Mouse (Mus musculus) neural tube, embryonic 14.5 days (tissue): ENCODE data around the gene Vamp1. TPM values are rescaled to one million over a fixed set of nuclear protein-coding genes. Genes with fewer than 3 reads are reported as not detected.
A peak's percentile ranks its signal among the peaks of the same experiment; 100 is the strongest.

Source experiments
- ATAC-seq: fragments of 200-750 bp; cut with Nextera tagmentation; 2 replicates; pipeline ENCODE4 v1.8.0; 2017; ENCODE audit warnings: low read depth, mild to moderate bottlenecking, moderate TSS enrichment, moderate library complexity
- H3K27ac ChIP-seq: fragments of 300-500 bp; sonication (generic); 2 replicates; pipeline ENCODE4 v1.5.1; 2014; ENCODE audit warnings: low read depth, mild to moderate bottlenecking, control low read depth, low read length, moderate library complexity, mixed read lengths
- H3K27me3 ChIP-seq: fragments of 300-500 bp; sonication (generic); 2 replicates; pipeline ENCODE4 v1.6.1; 2014; ENCODE audit warnings: low read length; ENCODE audit not compliant: control insufficient read depth, insufficient read depth
- H3K36me3 ChIP-seq: fragments of 300-500 bp; sonication (generic); 2 replicates; pipeline ENCODE4 v1.6.1; 2014; ENCODE audit warnings: low read length, mixed read lengths; ENCODE audit not compliant: control insufficient read depth, insufficient read depth
- H3K4me1 ChIP-seq: fragments of 300-500 bp; sonication (generic); 2 replicates; pipeline ENCODE4 v1.6.1; 2014; ENCODE audit warnings: low read length; ENCODE audit not compliant: control insufficient read depth, insufficient read depth
- H3K4me2 ChIP-seq: fragments of 300-500 bp; sonication (generic); 2 replicates; pipeline ENCODE4 v1.6.1; 2014; ENCODE audit warnings: mild to moderate bottlenecking, low read depth, low read length, control low read depth
- H3K4me3 ChIP-seq: fragments of 300-500 bp; sonication (generic); 2 replicates; pipeline ENCODE4 v1.5.1; 2014; ENCODE audit warnings: low read depth, low read length, control low read depth, mixed read lengths
- H3K9ac ChIP-seq: fragments of 300-500 bp; sonication (generic); replicated peaks from 2 replicates; pipeline ENCODE4 v1.6.1; 2014; ENCODE audit warnings: low read depth, mild to moderate bottlenecking, control low read depth, low read length, mixed read lengths
- H3K9me3 ChIP-seq: fragments of 300-500 bp; sonication (generic); 2 replicates; pipeline ENCODE4 v1.6.1; 2016; ENCODE audit warnings: low read length; ENCODE audit not compliant: control insufficient read depth
- WGBS: fragments of 180-500 bp; shearing (Covaris S2); extraction: QIAGEN DNeasy Blood & Tissue Kit; methylation state at CpG from one replicate; pipeline ENCODE4 v1.1.7; 2014; 5-methylcytosine and 5-hydroxymethylcytosine counted together
- polyA plus RNA-seq: library from polyadenylated mRNA; unstranded; fragments of >200 nt; fragmentation: Nextera tagmentation; extraction: Ambion mirVana; gene quantifications from 2 replicates; pipeline ENCODE4 v1.2.1, GENCODE M21; 2014

The Vamp1 gene
- polyA plus RNA-seq, result 14.1 and 21.2 TPM in 2 replicates

DNA sequence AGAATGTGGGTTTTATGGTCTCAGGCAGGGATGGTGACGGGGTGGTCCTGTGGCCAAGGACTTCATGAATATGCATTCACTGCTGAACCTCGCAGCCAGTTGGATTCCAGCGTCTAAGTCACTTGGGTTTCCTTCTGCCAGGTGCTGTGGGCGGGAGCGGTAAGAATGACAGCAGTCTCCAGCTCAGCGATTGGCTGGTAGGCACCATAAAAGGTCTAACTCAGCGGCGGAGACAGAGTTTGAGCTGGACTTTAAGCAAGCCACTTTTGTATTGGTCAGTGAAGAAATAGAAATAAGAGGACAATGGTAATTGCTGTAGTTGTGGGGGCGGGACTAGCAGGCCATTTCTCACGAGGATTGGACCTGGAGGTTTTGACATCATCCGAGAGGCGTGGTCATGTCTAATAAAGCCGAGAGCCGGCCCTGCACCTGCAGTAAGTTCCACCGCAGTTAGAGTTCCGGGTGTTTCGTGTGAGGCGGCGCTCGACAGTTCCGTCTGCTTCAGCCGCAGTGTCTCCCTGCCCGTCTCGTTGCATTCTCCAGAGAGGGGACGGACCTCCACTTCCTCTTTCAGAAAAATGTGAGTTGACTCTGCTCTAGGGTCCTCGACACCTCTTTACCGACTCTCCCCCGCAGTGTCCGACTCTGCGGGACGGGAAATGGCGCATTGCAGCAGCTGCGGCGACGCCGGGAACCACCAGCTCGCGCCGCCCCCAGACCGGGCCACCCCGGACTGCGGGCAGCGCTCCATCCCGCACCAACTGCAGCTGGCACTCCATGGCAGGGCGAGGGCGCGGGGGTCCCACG, at the start of gene Vamp1:
Gene Vamp1 (plus strand): TSS at position 404 of the 807 bp plus-strand sequence.
- Histone ChIP-seq H3K4me2 (peak within 1 kb of the TSS; percentile 89), H3K27ac (peak within 1 kb of the TSS; percentile 71), H3K36me3 (no peaks in the 10 kb centered on the region), H3K4me1 (peaks cover 9% of the 10 kb centered on the region), H3K9ac (peak within 1 kb of the TSS; percentile 83), H3K27me3 (no peaks in the 10 kb centered on the region), H3K9me3 (no peaks in the 10 kb centered on the region), H3K4me3 (peak within 1 kb of the TSS; percentile 71)
- WGBS, result under 1% methylated on average over 48 of the region's 48 CpGs
- ATAC-seq, result peak; percentile 96

DNA sequence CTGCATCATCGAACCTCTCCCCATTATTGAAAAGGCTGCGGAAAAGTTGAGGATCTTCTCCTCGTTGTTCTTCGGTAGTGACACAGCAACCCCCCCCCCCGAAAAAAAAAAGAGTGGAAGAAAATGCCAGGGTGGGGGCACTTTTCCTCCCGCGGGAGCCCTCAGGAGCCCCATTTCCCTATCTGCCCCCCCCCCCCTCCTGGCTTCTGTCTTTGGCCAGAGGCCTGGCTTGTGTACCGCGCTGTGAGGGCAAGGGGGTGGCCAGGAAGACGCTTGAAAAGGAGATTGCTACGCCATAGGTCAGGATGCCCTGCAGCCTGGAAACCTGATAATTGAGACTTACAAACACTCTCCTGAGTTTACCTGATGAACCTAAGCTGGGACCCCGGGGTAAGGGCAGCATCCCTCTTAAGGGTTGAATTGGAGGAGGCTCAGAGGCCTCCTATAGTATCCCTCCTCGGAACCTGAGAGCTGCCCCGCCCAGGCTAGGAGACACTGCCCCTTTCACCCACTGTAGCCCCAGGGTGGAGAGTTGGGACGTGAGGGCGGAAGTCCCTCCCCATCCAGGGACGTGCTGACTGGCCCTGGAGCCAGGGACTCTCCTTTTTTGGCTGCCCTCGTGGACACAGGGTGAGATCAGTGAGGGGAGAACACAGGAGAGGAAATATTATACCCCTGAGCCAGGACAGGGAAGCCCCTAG, 49.1 kb upstream of the Vamp1 start, which contains the start of gene Gapdh:
Gene Gapdh (minus strand): TSS at position 417 of the 701 bp plus-strand sequence.
- 1% methylated on average over 18 of the region's 18 CpGs for WGBS
- peak within 1 kb of the TSS; percentile 97 for H3K4me3 ChIP-seq
- H3K4me2 ChIP-seq, result peak within 1 kb of the TSS; percentile 91
- H3K9ac ChIP-seq, result peak within 1 kb of the TSS; percentile 88
- H3K36me3 ChIP-seq, result peaks cover 43% of the 10 kb centered on the region
- H3K27ac ChIP-seq, result peak within 1 kb of the TSS; percentile 93
- H3K4me1 ChIP-seq, result peaks cover 29% of the 10 kb centered on the region
- H3K27me3 ChIP-seq, result no peaks in the 10 kb centered on the region
- peak; percentile 9; the same call in 1 of the 2 replicates for ATAC-seq
- no peaks in the 10 kb centered on the region for H3K9me3 ChIP-seq

DNA sequence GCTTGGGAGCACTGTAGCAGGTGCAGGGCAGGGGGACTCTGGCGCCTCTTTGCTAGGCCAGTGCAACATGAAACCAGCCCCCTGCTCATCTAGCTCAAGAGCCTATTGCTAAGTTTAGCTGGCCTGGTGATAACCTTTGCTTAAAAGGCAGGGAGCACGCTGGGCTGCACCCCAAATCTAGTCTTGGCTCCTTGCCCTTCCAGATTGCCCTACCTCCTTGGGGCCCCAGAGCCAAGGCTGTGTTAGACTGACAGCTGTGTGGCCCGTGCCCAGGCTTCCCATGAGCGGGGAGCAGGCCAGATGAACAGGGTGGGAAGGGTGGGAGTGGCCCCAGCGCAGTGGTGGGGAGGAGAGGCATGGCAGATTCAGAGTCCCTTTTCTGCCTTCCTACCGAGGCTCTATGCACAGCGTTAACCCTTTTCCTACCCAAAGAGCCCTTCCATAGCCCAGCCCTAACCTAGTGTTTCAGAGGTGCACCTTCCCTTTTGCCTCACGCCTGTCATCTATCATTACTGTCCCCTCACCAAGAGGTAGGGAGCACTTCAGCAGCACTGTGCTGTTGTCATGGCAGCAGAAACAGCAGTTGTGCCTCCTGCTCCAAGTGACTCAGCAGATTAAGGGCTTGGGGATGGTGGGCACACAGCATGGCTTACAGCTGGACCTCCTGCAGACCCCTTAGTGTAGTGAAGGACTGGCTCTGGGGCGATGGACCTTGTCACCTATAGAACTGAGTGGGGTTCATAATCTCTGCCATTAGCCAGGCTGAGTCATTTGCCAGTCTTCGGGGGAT, 48.3 kb upstream of the Vamp1 start:
- ATAC-seq, result no peak
- H3K36me3 ChIP-seq, result peaks cover 46% of the 10 kb centered on the region
- H3K4me2 ChIP-seq, result peak overlapping the region; percentile 91
- H3K9me3 ChIP-seq, result no peaks in the 10 kb centered on the region
- H3K9ac ChIP-seq, result peak overlapping the region; percentile 88; the same call in 1 of the 2 replicates
- peaks cover 25% of the 10 kb centered on the region for H3K4me1 ChIP-seq
- 22% methylated on average over 10 of the region's 10 CpGs for WGBS
- peak overlapping the region; percentile 13; the same call in 1 of the 2 replicates for H3K4me3 ChIP-seq
- H3K27me3 ChIP-seq, result no peaks in the 10 kb centered on the region
- peak overlapping the region; percentile 93; the same call in 1 of the 2 replicates for H3K27ac ChIP-seq

DNA sequence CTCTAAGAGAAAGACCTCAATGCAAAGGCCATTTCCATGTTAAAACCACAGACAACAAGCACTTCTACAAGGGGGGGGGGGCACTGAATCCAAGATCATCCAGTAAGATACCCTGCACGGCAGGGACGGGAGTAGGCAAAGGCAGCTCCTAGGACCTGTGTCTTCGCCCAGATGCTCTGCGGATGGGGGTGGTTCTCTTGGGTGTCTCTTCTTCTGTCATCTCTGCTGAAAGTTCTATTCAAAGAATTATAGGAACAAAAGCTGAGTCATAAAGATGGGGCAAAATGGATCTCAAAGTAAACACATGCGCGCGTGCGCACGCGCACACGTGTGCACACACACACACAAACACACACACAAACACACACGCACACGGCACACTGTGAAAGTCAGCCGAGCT, 47.3 kb upstream of the Vamp1 start:
- Histone ChIP-seq H3K9me3 (no peaks in the 10 kb centered on the region), H3K4me3 (no peak overlapping the region), H3K4me2 (no peak overlapping the region), H3K9ac (no peak overlapping the region), H3K4me1 (peaks cover 25% of the 10 kb centered on the region), H3K27me3 (no peaks in the 10 kb centered on the region), H3K36me3 (peaks cover 56% of the 10 kb centered on the region), H3K27ac (no peak overlapping the region)
- 95% methylated on average over 14 of the region's 14 CpGs for WGBS
- ATAC-seq, result no peak

DNA sequence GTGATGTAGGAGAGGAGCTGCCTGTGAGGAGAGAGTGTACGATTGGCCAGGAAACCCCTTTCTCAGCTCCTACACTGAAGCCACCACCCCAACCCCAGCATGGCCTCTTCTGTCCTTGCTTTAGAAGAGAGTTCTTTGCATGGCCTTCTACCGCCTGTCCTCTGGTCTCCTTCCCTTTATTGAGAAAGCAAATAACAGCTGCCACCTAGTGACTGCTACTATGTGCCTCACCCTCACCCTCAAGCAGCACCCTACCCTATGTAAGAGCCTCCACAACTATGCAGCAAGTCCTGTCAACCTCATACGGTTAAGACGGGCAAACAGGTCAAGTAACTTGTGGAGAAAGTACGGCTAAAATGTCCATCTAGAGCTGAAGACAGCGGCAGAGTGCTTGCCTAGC, 45.2 kb upstream of the Vamp1 start:
- ATAC-seq, result no peak
- Histone ChIP-seq H3K4me3 (no peak overlapping the region), H3K27ac (no peak overlapping the region), H3K4me1 (peaks cover 14% of the 10 kb centered on the region), H3K27me3 (no peaks in the 10 kb centered on the region), H3K9ac (no peak overlapping the region), H3K9me3 (no peaks in the 10 kb centered on the region), H3K36me3 (peaks cover 66% of the 10 kb centered on the region), H3K4me2 (no peak overlapping the region)
- 88% methylated on average over 6 of the region's 6 CpGs for WGBS

DNA sequence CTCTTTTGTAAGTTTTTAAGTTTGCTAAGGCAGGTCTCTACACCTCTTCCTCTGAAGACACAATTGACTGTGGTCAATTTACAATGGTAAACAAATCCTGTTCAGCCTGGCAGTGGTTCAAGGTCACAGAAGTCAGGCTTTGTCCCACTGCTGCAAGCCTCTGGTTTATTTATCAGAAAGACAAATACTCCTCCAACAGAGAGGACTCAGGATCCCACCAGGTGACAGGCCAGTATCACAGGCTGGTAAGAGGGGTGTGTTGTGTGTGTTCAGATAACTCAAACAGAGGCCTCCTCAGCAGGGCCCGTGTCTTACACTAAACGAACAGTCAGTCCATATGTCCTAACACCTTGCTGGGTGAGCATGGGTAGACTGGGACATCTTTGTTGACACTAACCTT, 42.9 kb upstream of the Vamp1 start:
- Histone ChIP-seq H3K9ac (no peak overlapping the region), H3K9me3 (no peaks in the 10 kb centered on the region), H3K27me3 (no peaks in the 10 kb centered on the region), H3K4me2 (no peak overlapping the region), H3K36me3 (peaks cover 83% of the 10 kb centered on the region), H3K27ac (no peak overlapping the region), H3K4me3 (no peak overlapping the region), H3K4me1 (no peaks in the 10 kb centered on the region)
- ATAC-seq, result no peak
- 83% methylated on average over 2 of the region's 2 CpGs for WGBS

DNA sequence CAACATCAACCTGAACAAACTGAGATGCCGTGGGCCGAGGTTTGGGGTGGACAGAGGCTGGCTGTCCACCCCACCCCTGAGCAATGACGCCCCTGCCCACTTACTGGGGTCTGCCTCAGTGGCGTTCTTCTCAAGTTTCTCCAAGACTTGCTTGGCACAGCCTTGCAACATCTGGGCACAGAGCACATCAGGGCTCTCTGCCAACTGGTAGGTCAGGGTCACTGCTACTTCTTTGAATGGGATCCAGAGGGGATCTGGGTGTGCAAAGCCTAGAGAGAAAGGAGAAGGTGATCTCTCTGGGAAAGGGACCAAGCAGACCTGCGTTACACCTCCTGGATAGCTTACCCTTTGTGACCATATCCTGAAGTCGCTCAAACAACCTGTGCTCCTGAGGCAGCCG, 42.1 kb upstream of the Vamp1 start:
- WGBS, result 94% methylated on average over 7 of the region's 7 CpGs
- H3K4me1 ChIP-seq, result no peaks in the 10 kb centered on the region

DNA sequence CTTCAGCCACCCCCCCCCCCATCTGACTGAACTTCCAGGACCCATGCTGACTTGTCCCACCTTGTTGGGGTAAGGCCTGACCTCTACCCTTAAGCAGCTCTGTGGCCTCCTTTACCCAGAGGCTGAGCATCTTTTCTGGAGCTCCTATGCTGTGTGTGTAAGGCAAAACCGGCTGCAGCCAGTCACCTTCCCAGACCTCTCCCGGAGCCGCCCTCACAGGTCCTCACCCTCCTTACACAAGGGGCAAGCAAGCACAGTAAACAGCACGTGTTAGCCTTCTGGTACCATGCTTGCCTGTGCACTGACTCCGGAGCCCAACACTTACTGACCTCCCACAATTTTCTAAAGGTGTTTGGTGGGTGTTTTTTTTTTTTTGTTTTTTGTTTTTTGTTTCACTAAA, 39.9 kb upstream of the Vamp1 start:
- H3K9me3 ChIP-seq, result no peaks in the 10 kb centered on the region
- H3K27me3 ChIP-seq, result no peaks in the 10 kb centered on the region
- H3K4me1 ChIP-seq, result no peaks in the 10 kb centered on the region
- H3K27ac ChIP-seq, result no peak overlapping the region
- H3K4me2 ChIP-seq, result no peak overlapping the region
- peaks cover 81% of the 10 kb centered on the region for H3K36me3 ChIP-seq
- ATAC-seq, result no peak
- 93% methylated on average over 5 of the region's 5 CpGs for WGBS
- H3K9ac ChIP-seq, result no peak overlapping the region
- H3K4me3 ChIP-seq, result no peak overlapping the region

More for the DNA sequence above, 42.1 kb upstream of the Vamp1 start:
- Histone ChIP-seq H3K9ac (no peak overlapping the region), H3K27ac (no peak overlapping the region), H3K9me3 (no peaks in the 10 kb centered on the region), H3K4me3 (no peak overlapping the region), H3K27me3 (no peaks in the 10 kb centered on the region), H3K36me3 (peaks cover 85% of the 10 kb centered on the region), H3K4me2 (no peak overlapping the region)
- no peak for ATAC-seq
